Mouse (Mus musculus) erythroid progenitor cell, adult 5-6 weeks (primary cell): ENCODE measurements around the gene Sh3rf1. TPM values are rescaled to one million over a fixed set of nuclear protein-coding genes. Genes with fewer than 3 reads are reported as not detected.

Experiments
- ATAC-seq: replicated peaks from 2 replicates; pipeline ENCODE4 v1.8.0; 2016; ENCODE audit warnings: moderate number of reproducible peaks, mild to moderate bottlenecking, moderate TSS enrichment, inconsistent platforms; ENCODE audit not compliant: poor library complexity, low FRiP score, severe bottlenecking
- total RNA-seq, 2 experiments: library from RNA; stranded (forward) in 1 of 2; stranded (reverse) in 1 of 2; fragments of 150-400 nt in 1 of 2; fragments of 186-747, 209-891 nt in 1 of 2; gene quantifications; 2 replicates each; pipeline versions ENCODE4 v1.2.3 to v1.2.4; 2015 to 2017; ENCODE audit warnings: low replicate concordance in 2 of 2

Sh3rf1 gene
- total RNA-seq, 2 experiments from 2014 or later: not detected

GRCm38 (mm10) chr8:61217426-61217825 is 6.2 kb upstream of the Sh3rf1 start:
- no peak for ATAC-seq

- ATAC-seq: no peak
These were observed 5.2 kb upstream of the Sh3rf1 start for GRCm38 (mm10) chr8:61218439-61218838.

- no peak for ATAC-seq
These were observed 389 bp upstream of the Sh3rf1 start for GRCm38 (mm10) chr8:61223283-61223682.

- ATAC-seq: no peak
These were observed 864 bp downstream of the Sh3rf1 start for GRCm38 (mm10) chr8:61224380-61225092.

GRCm38 (mm10) chr8:61225581-61226395 is 2.1 kb downstream of the Sh3rf1 start:
- no peak for ATAC-seq

- ATAC-seq: no peak
These were observed 3.0 kb downstream of the Sh3rf1 start for GRCm38 (mm10) chr8:61226632-61227031.

GRCm38 (mm10) chr8:61228678-61229077 is 5.0 kb downstream of the Sh3rf1 start:
- ATAC-seq: no peak

- ATAC-seq: no peak
These were observed 6.0 kb downstream of the Sh3rf1 start for GRCm38 (mm10) chr8:61229511-61230195.

- ATAC-seq: no peak
These were observed 7.4 kb downstream of the Sh3rf1 start for GRCm38 (mm10) chr8:61230881-61231755.

- no peak for ATAC-seq
These were observed 11.8 kb downstream of the Sh3rf1 start for GRCm38 (mm10) chr8:61235499-61235898.

GRCm38 (mm10) chr8:61236506-61237268 is 13.0 kb downstream of the Sh3rf1 start:
- no peak for ATAC-seq

- ATAC-seq: no peak
These were observed 15.9 kb downstream of the Sh3rf1 start for GRCm38 (mm10) chr8:61239576-61239975.

- no peak for ATAC-seq
These were observed 17.6 kb downstream of the Sh3rf1 start for GRCm38 (mm10) chr8:61241229-61241628.

GRCm38 (mm10) chr8:61242896-61243295 is 19.2 kb downstream of the Sh3rf1 start:
- no peak for ATAC-seq

GRCm38 (mm10) chr8:61243491-61243890 is 19.8 kb downstream of the Sh3rf1 start:
- no peak for ATAC-seq

- no peak for ATAC-seq
These were observed 20.5 kb downstream of the Sh3rf1 start for GRCm38 (mm10) chr8:61244157-61244556.

- no peak for ATAC-seq
These were observed 23.8 kb downstream of the Sh3rf1 start for GRCm38 (mm10) chr8:61247270-61248025.

- ATAC-seq: no peak
These were observed 25.8 kb downstream of the Sh3rf1 start for GRCm38 (mm10) chr8:61249511-61249910.
